Mouse (Mus musculus) layer of hippocampus, postnatal 25 days (tissue): ENCODE data around the gene Nacc1. TPM values are rescaled to one million over a fixed set of nuclear protein-coding genes. Genes with fewer than 3 reads are reported as not detected.

ENCODE experiments used
- DNase-seq, 2 experiments: peaks; one replicate each; pipeline ENCODE4 v3.0.0; 2022; ENCODE audit warnings: mixed read lengths in 2 of 2, low spot score in 1 of 2; ENCODE audit errors: extremely low spot score in 1 of 2
- total RNA-seq, 2 experiments: library from RNA; stranded (reverse); gene quantifications; 2 replicates each; pipeline ENCODE4 v1.2.3; 2021

Gene Nacc1
- total RNA-seq, result 10 to 100 TPM; 88.9 to 91.0 TPM

DNA sequence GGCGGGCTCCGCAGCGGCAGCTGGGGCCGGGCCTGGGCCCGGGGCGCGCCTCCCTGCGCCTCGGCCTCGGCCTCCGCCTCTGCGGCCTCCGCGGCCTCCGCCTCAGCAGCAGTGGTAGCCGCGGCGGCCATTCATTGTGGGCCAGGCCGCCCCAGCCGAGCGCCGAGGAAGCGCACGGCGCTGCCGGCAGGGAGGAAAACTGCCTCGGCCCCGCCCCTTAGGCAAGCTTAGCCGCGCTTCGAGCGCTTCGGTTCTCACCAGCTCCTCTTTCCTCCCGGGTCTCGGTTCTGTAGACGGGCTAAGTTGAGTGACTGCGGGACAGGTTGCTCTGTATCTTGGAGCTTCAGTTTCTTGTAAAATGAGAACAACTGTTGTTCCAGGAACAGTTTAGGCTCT is at the start of gene Nacc1:
Gene Nacc1, minus strand, starts transcription at position 158 of the 396 bp plus-strand sequence.
- peak; percentile 67 to 74 for DNase-seq

DNA sequence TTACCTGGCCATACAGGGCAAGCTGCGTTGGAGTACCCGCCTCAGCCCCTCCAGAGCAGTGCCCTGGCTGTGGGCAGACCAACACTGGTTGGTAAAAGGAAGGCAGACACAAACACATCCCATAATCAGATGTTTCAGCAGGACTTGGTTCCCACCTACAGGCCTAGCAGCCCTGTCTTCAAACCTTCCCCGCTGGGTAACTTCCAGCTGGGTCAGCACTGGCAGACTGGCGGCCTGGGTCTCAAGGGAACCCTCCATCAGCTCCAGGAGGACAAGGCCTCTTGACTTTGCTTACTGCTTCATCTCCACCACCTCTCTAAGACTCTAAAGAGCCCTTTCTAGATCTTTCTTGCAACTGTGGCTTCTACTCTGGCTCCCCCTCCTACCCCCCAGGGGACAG is 48.9 kb upstream of the Nacc1 start:
- no peak for DNase-seq

DNA sequence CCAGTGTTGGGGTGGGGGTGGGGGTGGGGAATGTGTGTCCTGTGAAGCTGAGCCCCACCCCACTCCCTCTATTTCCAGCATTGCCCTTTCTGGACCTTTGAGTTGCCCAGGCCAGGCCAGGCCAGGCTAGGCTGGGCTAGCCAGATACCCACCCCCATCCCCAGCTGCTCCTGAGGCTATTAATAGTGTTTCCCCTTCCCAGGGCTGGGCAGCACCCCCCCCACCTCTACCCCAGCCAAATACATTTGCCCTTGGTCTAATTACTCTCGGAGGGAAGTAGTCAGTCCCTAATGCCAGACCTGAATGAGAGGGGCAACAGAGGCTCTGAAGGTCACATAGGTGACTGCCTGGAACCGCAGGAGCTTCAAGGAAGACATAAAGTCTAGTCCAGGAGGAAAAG is 47.9 kb upstream of the Nacc1 start:
- no peak for DNase-seq

DNA sequence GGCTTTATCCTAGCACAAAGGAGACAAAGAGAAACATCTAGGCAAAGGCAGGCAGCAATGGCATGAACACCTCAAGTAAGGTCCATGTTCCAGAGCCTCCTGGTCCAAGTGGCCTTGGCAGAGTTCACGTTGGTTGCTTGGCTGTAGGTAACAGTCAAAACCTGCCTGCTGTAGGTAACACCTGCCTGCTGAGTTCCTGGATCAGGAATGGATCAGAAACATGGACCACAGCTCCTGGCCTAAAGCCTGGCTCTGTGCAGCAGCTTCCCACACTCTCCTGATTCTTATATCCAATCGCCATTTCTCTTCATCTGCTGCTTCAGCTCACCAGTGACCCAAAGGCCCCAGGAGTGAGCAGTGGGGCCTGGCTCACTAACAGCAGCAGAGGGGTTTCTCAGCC is 47.0 kb upstream of the Nacc1 start:
- DNase-seq, result no peak

DNA sequence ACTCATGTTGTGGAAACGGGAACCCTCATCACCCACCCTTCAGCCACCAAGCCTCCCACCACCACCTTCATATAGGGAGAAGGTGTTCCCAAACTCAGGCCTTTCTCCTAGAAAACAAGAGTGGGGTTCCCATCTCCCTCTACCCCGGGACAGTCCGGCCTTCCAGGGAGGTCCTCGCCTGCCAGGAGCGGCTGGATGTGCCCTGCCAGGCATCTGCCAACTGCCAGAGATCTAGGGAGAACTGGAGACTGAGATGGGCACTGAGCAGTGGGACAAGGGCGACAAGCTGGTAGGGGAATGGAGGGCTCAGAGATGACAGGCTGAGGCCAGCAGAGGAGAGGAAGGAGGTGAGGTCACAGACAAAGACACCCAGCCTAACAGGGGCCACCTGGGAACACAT is 46.3 kb upstream of the Nacc1 start:
- no peak for DNase-seq

DNA sequence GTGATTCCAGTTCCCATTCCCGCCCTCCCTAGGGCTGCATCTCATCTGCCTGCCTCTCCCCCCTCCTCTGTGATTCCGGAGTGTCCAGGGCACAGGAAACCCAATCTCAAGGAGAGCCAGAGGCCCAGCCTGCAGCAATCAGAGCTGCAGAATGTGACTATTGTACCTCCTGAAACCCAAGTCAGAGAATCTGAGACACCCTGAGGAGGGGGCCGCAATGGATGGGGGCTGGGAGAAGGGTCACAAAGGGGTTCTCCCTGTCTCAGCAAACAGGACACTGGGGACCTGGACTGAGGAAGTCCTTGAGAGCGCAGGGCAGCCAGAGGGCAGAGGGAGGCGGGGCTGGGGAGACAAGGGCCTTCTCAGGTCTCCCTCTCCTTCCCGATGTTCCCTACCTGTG is 45.3 kb upstream of the Nacc1 start:
- DNase-seq, result no peak

DNA sequence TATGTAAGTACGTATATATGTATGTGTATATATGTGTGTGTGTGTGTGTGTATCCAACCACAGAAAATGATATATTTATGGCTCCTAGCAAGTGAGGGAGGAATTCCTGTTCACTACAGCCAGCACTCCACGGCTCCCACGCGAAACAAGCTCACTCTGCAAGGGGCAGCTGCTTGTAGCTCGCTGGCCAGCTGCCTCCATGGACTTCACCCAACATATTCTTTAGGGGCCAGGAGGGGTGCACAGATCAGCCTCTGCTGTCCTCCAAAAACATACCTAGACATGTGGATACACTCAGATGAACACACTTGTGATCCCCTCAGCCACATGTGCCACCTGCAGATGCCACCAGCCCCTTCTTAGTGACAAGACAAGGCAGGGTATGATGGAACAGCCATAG is 44.9 kb upstream of the Nacc1 start:
- no peak for DNase-seq

DNA sequence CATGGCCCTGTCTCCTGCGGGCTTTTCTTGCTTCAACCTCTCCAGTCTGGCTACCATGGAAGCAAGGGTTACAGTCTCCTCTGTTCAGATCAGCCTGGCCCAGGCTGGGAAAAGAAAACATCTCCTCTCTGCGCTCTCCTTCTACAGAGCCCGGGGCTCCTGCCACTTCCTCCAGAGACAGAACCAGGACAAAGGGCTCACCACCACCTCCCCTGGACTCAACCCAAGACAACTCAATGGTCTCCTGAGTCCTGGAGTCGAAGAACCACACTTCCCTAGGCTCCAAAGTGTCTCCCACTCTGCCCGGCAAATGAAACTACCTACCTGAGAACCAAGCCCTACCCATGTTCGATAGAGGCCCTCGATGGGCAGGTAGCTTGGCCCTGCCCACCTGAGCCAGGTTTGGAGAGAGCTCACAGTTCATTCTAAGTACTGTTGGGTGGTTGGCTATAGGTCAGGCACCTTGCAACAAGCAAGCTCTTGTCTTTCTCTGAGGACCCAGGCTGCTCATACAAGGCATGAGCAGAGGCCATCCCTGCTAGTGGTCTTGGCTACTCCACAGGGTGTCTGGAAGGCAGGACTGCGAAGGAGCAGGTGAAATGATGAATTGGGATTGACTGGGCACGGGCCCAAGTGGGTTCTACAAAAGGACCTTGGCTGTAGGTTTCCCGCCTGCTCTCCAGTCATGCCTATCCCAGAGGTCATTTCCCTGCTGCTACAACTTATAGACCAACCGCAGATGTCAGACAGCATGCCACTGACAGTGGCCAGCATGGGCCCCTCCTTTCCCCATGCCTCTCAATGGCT is 43.9 kb upstream of the Nacc1 start:
- DNase-seq, result no peak

DNA sequence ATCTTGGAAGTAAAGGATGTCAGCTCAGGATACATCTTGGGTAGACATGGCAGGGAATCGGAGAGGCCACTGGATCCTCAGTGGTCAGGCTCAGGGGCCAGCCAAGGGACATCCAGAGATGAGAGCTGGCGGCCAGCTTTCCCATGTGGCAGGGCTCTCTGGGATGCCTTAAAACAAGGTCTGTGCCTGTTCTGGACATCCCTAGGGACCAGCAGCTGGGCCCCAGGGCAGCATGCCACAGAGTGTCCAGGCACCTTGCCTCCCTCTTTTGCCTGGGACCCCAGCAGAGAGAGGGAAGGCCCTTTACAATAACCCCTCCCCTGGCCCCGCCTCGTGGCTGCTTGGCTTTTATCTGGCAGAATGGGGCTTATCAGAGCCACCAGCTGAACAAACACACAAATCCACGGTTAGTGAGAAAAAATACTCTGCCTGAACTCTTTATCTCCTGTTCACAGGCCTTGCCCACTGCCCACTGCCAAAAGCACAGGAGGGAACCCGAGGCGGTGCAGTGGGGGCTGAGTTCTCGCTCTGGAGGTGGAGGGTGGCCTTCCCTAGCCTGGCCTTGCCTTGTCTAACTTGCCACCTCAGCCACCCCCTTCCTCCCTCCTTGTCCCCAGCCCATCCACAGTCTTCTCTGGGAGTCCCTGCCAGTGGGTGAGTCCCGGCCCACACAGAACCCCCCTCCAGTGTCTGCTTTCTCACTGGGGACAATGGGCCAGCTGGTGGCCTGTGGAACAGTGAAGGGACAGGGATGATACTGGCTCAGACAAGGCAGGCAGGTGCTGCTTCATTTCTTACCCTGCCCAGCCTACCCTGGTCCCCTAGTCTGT is 43.1 kb upstream of the Nacc1 start:
- DNase-seq, result no peak

DNA sequence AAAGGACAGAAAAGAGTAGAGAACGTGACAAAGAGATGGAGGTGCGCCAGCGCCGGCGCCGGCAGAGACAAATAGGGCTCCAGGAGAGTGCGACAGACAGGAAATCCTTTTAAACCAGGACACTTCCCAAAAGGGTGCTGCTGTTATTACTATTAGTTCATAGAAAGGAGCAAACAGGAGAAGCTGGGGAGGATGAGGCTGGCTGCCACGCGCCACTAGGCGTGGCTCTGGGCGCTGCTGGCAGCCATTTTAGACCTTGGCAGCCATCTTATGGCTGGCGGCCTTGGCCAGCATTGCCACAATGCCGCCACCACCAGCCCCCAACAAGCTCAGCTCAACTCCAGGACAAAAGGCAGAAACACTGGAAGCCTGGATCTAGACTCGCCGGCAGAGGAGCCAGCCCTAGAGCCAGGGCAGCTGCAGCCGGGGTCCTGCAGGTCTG is 42.3 kb upstream of the Nacc1 start:
- DNase-seq, result no peak

DNA sequence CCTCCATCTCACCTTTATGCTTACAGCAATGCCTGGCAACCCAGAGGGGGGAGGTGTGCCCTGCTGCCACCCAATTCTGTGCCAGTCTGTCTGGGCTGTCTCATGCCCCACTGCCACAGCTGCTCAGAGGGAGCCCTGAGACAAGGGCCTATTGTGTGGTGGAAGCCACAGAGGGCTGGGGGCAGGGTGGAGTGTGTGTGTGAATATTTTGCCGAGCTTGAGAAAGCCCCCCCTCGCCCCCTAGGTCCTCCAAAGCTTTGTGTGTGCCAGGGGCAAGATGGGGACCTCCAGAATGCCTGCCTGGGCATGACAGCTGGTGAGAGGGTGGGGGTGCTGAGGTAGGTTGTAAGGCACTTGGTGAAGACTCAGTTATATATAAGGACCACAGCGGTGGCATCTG is 40.8 kb upstream of the Nacc1 start:
- no peak for DNase-seq

DNA sequence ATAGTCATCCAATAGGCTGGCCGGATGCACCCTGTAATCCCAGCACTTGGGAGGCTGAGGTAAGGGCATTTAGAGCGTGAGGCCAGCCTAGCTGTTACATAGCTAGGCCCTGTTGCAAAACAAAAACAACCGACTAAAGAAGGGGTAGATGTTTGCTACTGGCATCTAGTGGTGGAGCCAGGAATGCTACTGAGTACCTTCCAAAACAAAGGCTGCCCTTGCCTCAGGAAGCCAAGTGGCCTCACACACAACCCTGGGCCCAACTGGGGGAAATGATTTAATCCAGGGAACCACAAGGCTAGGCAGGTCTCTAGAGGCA is 38.2 kb upstream of the Nacc1 start:
- no peak for DNase-seq

DNA sequence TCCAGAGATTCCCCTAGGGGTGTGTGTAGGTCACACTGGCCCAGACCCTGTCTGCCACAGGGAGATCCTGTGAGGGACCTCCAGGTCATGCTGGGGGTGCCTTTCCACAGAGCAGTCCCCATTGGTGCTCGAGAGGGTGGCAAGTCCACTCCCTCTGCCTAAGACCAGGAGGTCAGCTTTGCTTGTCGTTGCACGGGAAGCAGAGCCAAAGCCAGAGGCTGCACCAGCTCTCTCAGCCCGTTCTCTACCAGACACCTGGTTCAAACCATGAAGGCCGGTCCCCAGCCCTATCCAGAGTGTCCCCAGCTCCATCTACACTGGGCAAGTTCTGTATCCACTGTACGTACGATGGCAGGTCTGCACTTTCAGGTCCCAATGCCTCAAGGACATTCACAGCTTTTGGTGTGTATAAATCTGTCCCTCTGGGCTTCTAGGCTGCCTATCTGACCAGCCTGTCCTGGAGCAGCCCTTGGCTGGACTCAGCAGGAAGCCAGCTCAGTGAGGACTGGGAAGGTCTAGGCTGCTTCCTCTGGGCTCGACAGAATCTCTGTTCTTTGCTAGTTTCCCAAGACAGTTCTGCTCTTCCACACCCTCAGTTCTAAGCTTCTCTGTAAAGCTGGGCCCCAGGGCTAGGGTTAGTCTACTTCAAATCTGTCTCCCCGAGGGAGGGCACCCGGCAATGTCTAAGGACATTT is 37.7 kb upstream of the Nacc1 start:
- no peak for DNase-seq

DNA sequence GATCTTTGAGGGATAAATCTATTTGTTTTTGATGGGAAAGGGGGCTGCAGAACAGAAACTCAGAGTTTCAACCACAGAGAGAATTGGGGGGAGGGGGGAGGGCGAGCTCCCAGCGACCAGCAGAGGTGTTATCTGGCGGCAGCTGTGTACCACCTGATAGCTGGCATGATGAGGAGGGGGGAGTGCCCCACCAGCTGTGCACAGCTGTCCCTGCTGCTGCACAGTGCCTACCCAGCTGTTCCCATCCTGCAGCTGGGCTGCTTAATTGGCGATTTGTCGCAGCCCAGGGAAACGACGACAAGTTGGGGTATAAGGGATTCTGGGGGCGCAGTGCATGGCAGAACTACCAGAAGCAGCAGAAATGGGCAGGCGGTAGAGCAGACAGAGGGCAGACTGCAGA is 37.0 kb upstream of the Nacc1 start:
- DNase-seq, result no peak

DNA sequence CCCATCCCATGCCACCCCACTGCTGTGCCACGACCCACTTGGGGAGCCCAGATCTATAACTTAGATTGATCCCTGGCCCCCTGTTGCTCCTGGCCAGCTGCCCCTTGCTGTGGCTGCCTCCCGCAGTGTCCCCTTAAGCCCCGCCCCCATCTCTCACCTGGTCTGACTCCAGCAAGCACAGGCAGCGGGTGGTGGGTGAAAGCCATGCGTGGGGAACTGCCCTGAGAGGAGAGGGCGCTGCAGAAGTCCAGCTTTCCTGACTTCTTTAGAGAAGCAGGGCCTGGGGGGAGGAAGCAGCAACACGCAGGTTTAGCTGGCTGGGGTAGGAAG is 35.9 kb upstream of the Nacc1 start:
- no peak for DNase-seq

DNA sequence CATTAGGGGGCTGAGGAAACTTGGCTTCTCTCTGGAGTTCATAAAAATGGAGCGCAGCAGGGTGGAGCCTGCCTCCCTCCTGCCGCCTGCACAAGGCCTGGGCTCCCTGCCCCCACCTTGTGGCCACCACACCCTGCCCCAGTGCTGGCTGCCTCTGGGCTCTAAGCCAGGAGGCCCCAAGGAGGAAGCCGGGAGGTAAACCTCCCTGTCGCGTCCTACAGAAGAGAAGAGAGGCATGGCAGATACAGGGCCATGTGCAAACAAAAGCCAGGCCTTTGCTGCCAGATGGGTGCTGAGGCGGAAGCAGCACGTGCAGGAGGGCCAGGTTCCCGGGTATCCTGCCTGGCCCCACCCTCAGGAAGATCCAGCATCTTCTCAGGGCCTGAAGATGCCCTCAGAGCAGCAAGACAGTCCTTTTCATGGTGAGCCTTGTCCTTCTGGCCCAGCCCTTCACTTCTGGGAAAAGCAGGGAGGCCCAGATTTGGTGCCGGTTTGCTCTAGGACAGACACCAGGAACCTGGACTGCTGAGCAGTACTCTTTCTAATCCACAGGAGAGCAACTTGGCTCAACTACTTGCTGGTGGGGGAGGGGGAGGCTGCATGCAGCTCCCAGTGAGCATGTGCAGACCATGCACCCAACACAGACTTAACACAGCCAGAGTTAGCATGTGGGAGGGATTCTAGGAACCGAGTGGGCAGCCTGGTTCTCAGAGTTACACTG is 35.3 kb upstream of the Nacc1 start, which contains the start of gene G430095P16Rik:
Gene G430095P16Rik, plus strand, starts transcription at position 158 of the 721 bp plus-strand sequence.
- DNase-seq, result peak in 1 of 2 experiments; percentile 61

DNA sequence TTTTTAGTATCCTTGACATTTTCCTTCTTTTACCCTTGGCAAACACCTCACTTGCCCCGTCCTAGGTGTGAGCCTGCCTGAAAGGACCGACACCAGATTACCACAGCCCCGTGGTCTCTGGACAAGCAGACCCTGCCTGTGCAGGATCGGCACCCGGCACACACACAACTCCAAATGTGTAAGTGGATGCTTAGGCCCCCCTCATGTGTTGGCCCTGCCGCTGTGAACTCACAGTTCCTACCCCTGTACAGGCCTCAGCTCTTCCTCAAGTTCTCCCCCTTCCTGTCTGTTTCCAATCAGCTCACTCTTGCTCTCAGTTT is 34.8 kb upstream of the Nacc1 start:
- no peak for DNase-seq

DNA sequence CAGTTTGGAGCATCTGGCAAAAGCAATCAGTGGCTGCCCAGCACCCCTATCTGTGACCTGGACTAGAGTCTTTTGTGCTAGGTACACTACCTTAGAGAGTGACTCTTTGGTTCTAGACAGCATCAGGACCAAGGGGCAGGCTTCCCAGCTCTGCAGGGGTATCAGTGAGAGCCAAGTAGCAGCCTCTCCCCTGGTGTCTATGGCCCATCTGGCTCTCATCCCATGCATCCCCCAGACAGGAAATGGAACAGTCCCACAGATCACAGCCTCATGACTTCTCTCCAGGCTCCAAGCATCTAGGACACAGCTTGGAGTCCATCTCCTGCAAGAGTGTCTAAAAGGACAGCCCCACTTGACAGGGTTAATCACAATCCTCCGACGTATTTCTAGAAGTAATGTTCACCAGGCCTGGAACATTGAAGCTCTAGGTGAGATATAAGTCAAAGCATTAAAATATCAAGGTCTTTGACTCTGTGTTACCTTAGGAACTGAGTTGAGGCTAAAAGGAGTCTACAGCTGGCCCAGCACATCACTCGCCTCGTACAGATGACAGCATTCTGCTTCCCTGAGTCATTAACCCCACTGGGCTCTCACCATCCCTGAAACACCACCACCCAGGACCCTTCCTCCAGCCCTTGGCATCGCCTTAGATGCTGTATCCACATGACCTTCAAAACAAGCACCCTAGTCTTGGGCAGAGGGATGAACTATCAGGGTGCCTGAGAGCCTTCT is 31.5 kb upstream of the Nacc1 start:
- DNase-seq, result no peak

DNA sequence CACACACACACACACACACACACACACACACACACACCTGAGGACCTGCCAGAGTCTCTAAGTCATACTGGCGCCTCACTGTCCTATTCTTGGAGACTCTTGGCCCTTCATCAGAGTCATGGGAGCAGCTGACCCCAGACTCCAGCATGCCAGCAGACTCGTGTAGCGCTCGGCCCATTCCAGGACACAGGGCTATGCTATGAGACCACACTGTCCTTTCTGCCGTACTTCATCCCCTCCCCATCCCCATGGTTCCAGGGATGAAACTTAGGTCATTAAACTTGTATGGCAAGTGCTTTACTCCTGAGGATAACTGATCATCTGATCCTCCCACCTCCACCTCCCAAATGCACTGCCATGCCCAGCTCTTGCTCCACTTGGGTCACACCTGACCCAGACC is 30.8 kb upstream of the Nacc1 start:
- DNase-seq, result no peak

DNA sequence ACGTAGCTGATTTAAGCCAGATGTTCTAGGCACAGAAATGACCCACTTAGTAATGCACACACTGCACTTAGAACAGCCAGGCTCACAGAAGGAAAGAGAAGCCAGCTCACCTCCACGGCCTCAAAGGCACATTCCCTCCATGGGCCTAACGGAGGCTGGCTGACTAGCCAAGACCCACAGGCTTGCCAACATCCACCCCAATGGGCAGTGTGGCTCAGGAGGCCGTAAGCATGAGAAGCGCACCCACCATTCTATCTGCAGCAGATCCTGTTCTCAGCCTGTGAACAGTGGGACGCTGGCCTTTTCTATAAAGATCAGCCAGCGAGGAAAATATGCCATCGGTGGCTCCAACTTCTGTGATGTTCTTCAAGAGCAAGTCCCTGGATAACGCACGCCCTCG is 29.1 kb upstream of the Nacc1 start:
- no peak for DNase-seq
